ENCODE assay signal across 27 mouse cellular contexts in genomic region chr2:101165942-101166341, GRCm38 (mm10).
DNase-seq lines count a peak whose midpoint lies in the region; ATAC-seq and TF ChIP-seq lines count a peak whose summit lies in the region.
"Had no signal": no experiment of that assay in that cellular context is flagged by ENCODE, and none has a peak within 500 bp of the region (broad histone marks: within the 10 kb centered on the region; RNA-seq: fewer than 3 reads in every experiment).

No protein-coding gene starts in this region.

- no peaks in the 10 kb centered on the region for H3K36me3 ChIP-seq in hindbrain, embryonic 12.5 days
- H3K36me3 ChIP-seq in hindbrain, embryonic 10.5 days: no peaks in the 10 kb centered on the region
- no peaks in the 10 kb centered on the region for H3K36me3 ChIP-seq in midbrain, postnatal 0 days (ENCODE audit: insufficient read depth, low read length)
- no peaks in the 10 kb centered on the region for H3K36me3 ChIP-seq in midbrain, embryonic 11.5 days (ENCODE audit: control insufficient read depth, insufficient read depth, low read length)
- no peaks in the 10 kb centered on the region for H3K36me3 ChIP-seq in hindbrain, embryonic 16.5 days (ENCODE audit: control insufficient read depth, insufficient read depth, low read length)
- H3K36me3 ChIP-seq: forebrain, embryonic 15.5 days; heart, embryonic 12.5 days; kidney, embryonic 15.5 days; limb, embryonic 10.5 days; limb, embryonic 15.5 days; liver, embryonic 13.5 days had no signal

- TF ChIP-seq CTCF in midbrain, postnatal 0 days (IDR thresholded peaks at IDR 0.05): no peak

- no peak for DNase-seq in hindbrain, embryonic 10.5 days (ENCODE audit: low spot score)
- peak; percentile 71 for DNase-seq in midbrain, postnatal 0 days (ENCODE audit: low spot score)
- DNase-seq in midbrain, embryonic 11.5 days (ENCODE audit: low spot score, missing footprints): no peak
- no peak for DNase-seq in heart, adult 9 months (ENCODE audit: low spot score in 2 of 2)
- DNase-seq in layer of hippocampus, adult 8-10 months (ENCODE audit: low spot score in 2 of 2): no peak
- DNase-seq: adrenal gland, postnatal 14 days; cerebellum, adult 11-12 months; cerebellum, adult 9-11 months; gastrocnemius, postnatal 25 days; heart, adult 11 months; heart, postnatal 4 days; kidney, adult 18-20 months; kidney, postnatal 25 days; liver, embryonic 13.5 days; lung, adult 18-20 months; lung, postnatal 4 days; thymus, postnatal 4 days had no signal

- no peak overlapping the region for H3K4me3 ChIP-seq in hindbrain, embryonic 12.5 days
- H3K4me3 ChIP-seq in hindbrain, embryonic 10.5 days: no peak overlapping the region
- no peak overlapping the region for H3K4me3 ChIP-seq in midbrain, postnatal 0 days (ENCODE audit: low read depth, low read length)
- no peak overlapping the region for H3K4me3 ChIP-seq in midbrain, embryonic 11.5 days (ENCODE audit: low read depth, low read length)
- H3K4me3 ChIP-seq in hindbrain, embryonic 16.5 days (ENCODE audit: low read length): no peak overlapping the region
- H3K4me3 ChIP-seq: forebrain, embryonic 15.5 days; heart, embryonic 12.5 days; kidney, embryonic 15.5 days; limb, embryonic 10.5 days; limb, embryonic 15.5 days; liver, embryonic 13.5 days; megakaryocyte, embryonic 14.5 days had no signal

- peak; percentile 46; the same call in 1 of the 2 replicates for ATAC-seq in hindbrain, embryonic 12.5 days (ENCODE audit: low FRiP score)
- ATAC-seq in midbrain, postnatal 0 days (ENCODE audit: low FRiP score): no peak; the same call in 1 of the 2 replicates
- ATAC-seq in midbrain, embryonic 11.5 days (ENCODE audit: low FRiP score): no peak
- ATAC-seq in hindbrain, embryonic 16.5 days: peak; percentile 85
- ATAC-seq: CD4-positive, CD25-positive, alpha-beta regulatory T cell, adult 4 months; forebrain, embryonic 15.5 days; lung, postnatal 0 days had no signal

- H3K27ac ChIP-seq in hindbrain, embryonic 12.5 days: no peak overlapping the region
- H3K27ac ChIP-seq in hindbrain, embryonic 10.5 days: no peak overlapping the region
- H3K27ac ChIP-seq in midbrain, postnatal 0 days (ENCODE audit: low read depth, low read length): no peak overlapping the region
- no peak overlapping the region for H3K27ac ChIP-seq in midbrain, embryonic 11.5 days (ENCODE audit: low read depth, low read length)
- no peak overlapping the region for H3K27ac ChIP-seq in hindbrain, embryonic 16.5 days (ENCODE audit: low read depth, low read length)
- H3K27ac ChIP-seq: forebrain, embryonic 15.5 days; kidney, embryonic 15.5 days; limb, embryonic 10.5 days; limb, embryonic 15.5 days; liver, embryonic 13.5 days had no signal

- H3K9ac ChIP-seq in hindbrain, embryonic 12.5 days: no peak overlapping the region
- no peak overlapping the region for H3K9ac ChIP-seq in midbrain, postnatal 0 days (replicated peaks; ENCODE audit: low read length, poor library complexity, severe bottlenecking)
- H3K9ac ChIP-seq in midbrain, embryonic 11.5 days (ENCODE audit: low read length): no peak overlapping the region
- no peak overlapping the region for H3K9ac ChIP-seq in hindbrain, embryonic 16.5 days (ENCODE audit: low read depth, low read length)
- H3K9ac ChIP-seq: forebrain, embryonic 15.5 days; heart, embryonic 12.5 days; kidney, embryonic 15.5 days; limb, embryonic 15.5 days; liver, embryonic 13.5 days had no signal

- H3K4me2 ChIP-seq in hindbrain, embryonic 12.5 days (replicated peaks): no peak overlapping the region
- no peak overlapping the region for H3K4me2 ChIP-seq in midbrain, postnatal 0 days (ENCODE audit: low read depth, low read length, poor library complexity, severe bottlenecking)
- H3K4me2 ChIP-seq in midbrain, embryonic 11.5 days: no peak overlapping the region
- H3K4me2 ChIP-seq in hindbrain, embryonic 16.5 days (ENCODE audit: low read length): no peak overlapping the region
- H3K4me2 ChIP-seq: forebrain, embryonic 15.5 days; heart, embryonic 12.5 days; kidney, embryonic 15.5 days; limb, embryonic 15.5 days; liver, embryonic 13.5 days had no signal

- no peaks in the 10 kb centered on the region for H3K4me1 ChIP-seq in hindbrain, embryonic 12.5 days
- no peaks in the 10 kb centered on the region for H3K4me1 ChIP-seq in hindbrain, embryonic 10.5 days (replicated peaks)
- H3K4me1 ChIP-seq in midbrain, postnatal 0 days (ENCODE audit: insufficient read depth, low read length): no peaks in the 10 kb centered on the region
- no peaks in the 10 kb centered on the region for H3K4me1 ChIP-seq in midbrain, embryonic 11.5 days (ENCODE audit: control insufficient read depth, insufficient read depth, low read length)
- no peaks in the 10 kb centered on the region for H3K4me1 ChIP-seq in hindbrain, embryonic 16.5 days (ENCODE audit: control insufficient read depth, insufficient read depth, low read depth, low read length)
- H3K4me1 ChIP-seq: forebrain, embryonic 15.5 days; heart, embryonic 12.5 days; kidney, embryonic 15.5 days; limb, embryonic 10.5 days; limb, embryonic 15.5 days; liver, embryonic 13.5 days; megakaryocyte, embryonic 14.5 days had no signal

- WGBS in hindbrain, embryonic 12.5 days: 55% methylated on average over 6 of the region's 6 CpGs
- WGBS in hindbrain, embryonic 10.5 days: 72% methylated on average over 6 of the region's 6 CpGs
- 58% methylated on average over 6 of the region's 6 CpGs for WGBS in midbrain, postnatal 0 days
- 71% methylated on average over 6 of the region's 6 CpGs for WGBS in midbrain, embryonic 11.5 days
- WGBS in hindbrain, embryonic 16.5 days: 45% methylated on average over 6 of the region's 6 CpGs

- H3K27me3 ChIP-seq in hindbrain, embryonic 12.5 days: peaks cover 16% of the 10 kb centered on the region; the same call in 1 of the 2 replicates
- peaks cover 47% of the 10 kb centered on the region for H3K27me3 ChIP-seq in hindbrain, embryonic 10.5 days (ENCODE audit: insufficient read depth, poor library complexity, severe bottlenecking)
- no peaks in the 10 kb centered on the region for H3K27me3 ChIP-seq in midbrain, postnatal 0 days (ENCODE audit: insufficient read depth, low read length)
- peaks cover 10% of the 10 kb centered on the region for H3K27me3 ChIP-seq in midbrain, embryonic 11.5 days (ENCODE audit: control insufficient read depth, insufficient read depth, low read length)
- H3K27me3 ChIP-seq in hindbrain, embryonic 16.5 days (replicated peaks; ENCODE audit: control insufficient read depth, insufficient read depth, low read length): no peaks in the 10 kb centered on the region; the same call in 1 of the 2 replicates
- H3K27me3 ChIP-seq: forebrain, embryonic 15.5 days; heart, embryonic 12.5 days; kidney, embryonic 15.5 days; limb, embryonic 15.5 days; liver, embryonic 13.5 days; megakaryocyte, embryonic 14.5 days had no signal

- H3K9me3 ChIP-seq in hindbrain, embryonic 12.5 days (replicated peaks): no peaks in the 10 kb centered on the region
- H3K9me3 ChIP-seq in hindbrain, embryonic 10.5 days: no peaks in the 10 kb centered on the region
- no peaks in the 10 kb centered on the region for H3K9me3 ChIP-seq in midbrain, postnatal 0 days (ENCODE audit: low read length)
- no peaks in the 10 kb centered on the region for H3K9me3 ChIP-seq in midbrain, embryonic 11.5 days (ENCODE audit: control insufficient read depth, low read length)
- H3K9me3 ChIP-seq in hindbrain, embryonic 16.5 days (ENCODE audit: control insufficient read depth, low read length): no peaks in the 10 kb centered on the region
- H3K9me3 ChIP-seq: forebrain, embryonic 15.5 days; heart, embryonic 12.5 days; kidney, embryonic 15.5 days; limb, embryonic 10.5 days; limb, embryonic 15.5 days; liver, embryonic 13.5 days; megakaryocyte, embryonic 14.5 days had no signal

Comparison
In these comparisons a context has a peak if more than half of its experiments do, and no peak if none do; other contexts are left out.
1. ATAC-seq: peak in hindbrain, embryonic 12.5 days (single experiment) and hindbrain, embryonic 16.5 days (single experiment); none in midbrain, postnatal 0 days (single experiment) and midbrain, embryonic 11.5 days (single experiment).